Mouse (Mus musculus) spleen, adult 2 months (tissue): ENCODE results near the gene Cmip.

Source experiments
- CTCF ChIP-seq: fragments of 200-500 bp; IDR thresholded peaks from 2 replicates; pipeline ENCODE4 v1.5.1; 2011; ENCODE audit warnings: mild to moderate bottlenecking, inconsistent platforms; ENCODE audit not compliant: insufficient read depth, insufficient read length, insufficient replicate concordance; ENCODE audit errors: extremely low read depth
- POLR2A ChIP-seq: fragments of 200-500 bp; IDR thresholded peaks from 2 replicates; pipeline ENCODE4 v1.6.1; 2011; ENCODE audit warnings: low read depth, low read length, inconsistent platforms

- TF ChIP-seq POLR2A = no peak
- no peak for TF ChIP-seq CTCF
Measured at GRCm38 (mm10) chr8:117376997-117377396, 120.1 kb downstream of the Cmip start.
